Comparison of ENCODE assay signal across 27 mouse cellular contexts in genomic region chrX:71995972-71996371, GRCm38 (mm10). TPM values are rescaled to one million over a fixed set of nuclear protein-coding genes. Genes with fewer than 3 reads are reported as not detected.
DNase-seq lines count a peak whose midpoint lies in the region; ATAC-seq and TF ChIP-seq lines count a peak whose summit lies in the region.
"Had no signal": no experiment of that assay in that cellular context is flagged by ENCODE, and none has a peak within 500 bp of the region (broad histone marks: within the 10 kb centered on the region; RNA-seq: fewer than 3 reads in every experiment).

No protein-coding gene starts in this region.

- no peak for TF ChIP-seq CTCF in lung, postnatal 0 days (IDR thresholded peaks at IDR 0.05)

- H3K27me3 ChIP-seq in lung, postnatal 0 days (replicated peaks; ENCODE audit: insufficient read depth, low read length), result no peaks in the 10 kb centered on the region
- H3K27me3 ChIP-seq: forebrain, embryonic 13.5 days; forebrain, embryonic 15.5 days had no signal

- no peaks in the 10 kb centered on the region for H3K36me3 ChIP-seq in lung, postnatal 0 days (ENCODE audit: insufficient read depth, low read length)
- H3K36me3 ChIP-seq: embryonic facial prominence, embryonic 10.5 days; embryonic facial prominence, embryonic 12.5 days; forebrain, embryonic 15.5 days had no signal

- H3K4me3 ChIP-seq in lung, postnatal 0 days (ENCODE audit: low read depth, low read length), result no peak overlapping the region
- H3K4me3 ChIP-seq: embryonic facial prominence, embryonic 10.5 days; embryonic facial prominence, embryonic 12.5 days; forebrain, embryonic 13.5 days; forebrain, embryonic 15.5 days had no signal

- peak; percentile 68 for ATAC-seq in lung, postnatal 0 days
- ATAC-seq: activated CD4-positive, CD25-positive, alpha-beta regulatory T cell, adult 4 months; forebrain, embryonic 13.5 days; forebrain, embryonic 15.5 days; forebrain, postnatal 0 days; Patski had no signal

- H3K4me1 ChIP-seq in lung, postnatal 0 days (ENCODE audit: insufficient read depth, low read depth, low read length), result no peaks in the 10 kb centered on the region
- H3K4me1 ChIP-seq: embryonic facial prominence, embryonic 10.5 days; embryonic facial prominence, embryonic 12.5 days; forebrain, embryonic 13.5 days; forebrain, embryonic 15.5 days had no signal

- H3K9me3 ChIP-seq in lung, postnatal 0 days (ENCODE audit: low read length), result no peaks in the 10 kb centered on the region
- H3K9me3 ChIP-seq: embryonic facial prominence, embryonic 10.5 days; embryonic facial prominence, embryonic 12.5 days; forebrain, embryonic 13.5 days; forebrain, embryonic 15.5 days had no signal

- peak; percentile 82 for TF ChIP-seq EP300 in lung, postnatal 0 days (IDR thresholded peaks at IDR 0.05)

- WGBS in lung, postnatal 0 days, result 30% methylated on average over 1 of the region's 1 CpGs

- no peak overlapping the region for H3K27ac ChIP-seq in lung, postnatal 0 days (ENCODE audit: low read length)
- H3K27ac ChIP-seq: embryonic facial prominence, embryonic 10.5 days; embryonic facial prominence, embryonic 12.5 days; forebrain, embryonic 13.5 days; forebrain, embryonic 15.5 days had no signal

- H3K4me2 ChIP-seq in lung, postnatal 0 days (replicated peaks; ENCODE audit: low read depth, low read length), result no peak overlapping the region
- H3K4me2 ChIP-seq: embryonic facial prominence, embryonic 12.5 days; forebrain, embryonic 13.5 days; forebrain, embryonic 15.5 days had no signal

- peak; percentile 78 for DNase-seq in lung, postnatal 0 days (ENCODE audit: low spot score)
- no peak for DNase-seq in lung, postnatal 4 days
- peak; percentile 30 for DNase-seq in lung, postnatal 36 days
- no peak for DNase-seq in lung, postnatal 14 days
- DNase-seq in adipocyte (ENCODE audit: low spot score), result peak; percentile 34
- no peak for DNase-seq in left cerebral cortex, postnatal 36 days (ENCODE audit: low spot score in 2 of 2)
- DNase-seq: adrenal gland, adult 2 months; adrenal gland, postnatal 10 days; adrenal gland, postnatal 25 days; cerebellum, adult 11 months; cerebellum, adult 18-20 months; cerebellum, adult 8-10 months; cerebellum, adult 9-11 months; cerebellum, postnatal 14 days; cerebellum, postnatal 36 days; forebrain, postnatal 0 days had no signal

- no peak overlapping the region for H3K9ac ChIP-seq in lung, postnatal 0 days (replicated peaks; ENCODE audit: low read depth)
- H3K9ac ChIP-seq: embryonic facial prominence, embryonic 12.5 days; forebrain, embryonic 13.5 days; forebrain, embryonic 15.5 days; forebrain, postnatal 0 days had no signal

- intact Hi-C loops in left cerebral cortex, postnatal 36 days (cut with DNase I), result no loop called here

RNA-seq across cellular contexts. Expression of gene Cnga2, which starts 4.3 kb away (rescaled TPM):
- polyA plus RNA-seq in lung, postnatal 0 days (2015; fragmentation: Nextera tagmentation; extraction: Ambion mirVana), result 0.80 and 0.91 TPM in 2 replicates
- 1 to 10 TPM in 1 of 2 experiments, not detected in 1; 1.4 TPM for total RNA-seq in left cerebral cortex, postnatal 36 days (2021)
- total RNA-seq: adrenal gland, adult 2 months; ES-E14; MEL had no signal
- polyA plus RNA-seq: activated CD4-positive, CD25-positive, alpha-beta regulatory T cell, adult 4 months; adrenal gland, adult 2 months; C2C12; embryonic facial prominence, embryonic 10.5 days; forebrain, embryonic 11.5 days; Patski had no signal

RNA-seq across cellular contexts. Expression of gene Fate1, which starts 23.2 kb away (rescaled TPM):
- polyA plus RNA-seq in lung, postnatal 0 days (2015; fragmentation: Nextera tagmentation; extraction: Ambion mirVana), result 0.19 and 0.26 TPM in 2 replicates
- total RNA-seq in left cerebral cortex, postnatal 36 days (2021), result under 1 TPM in 1 of 2 experiments, not detected in 1; 0.48 TPM
- total RNA-seq: adrenal gland, adult 2 months; adrenal gland, postnatal 25 days; ES-E14; MEL had no signal
- polyA plus RNA-seq: activated CD4-positive, CD25-positive, alpha-beta regulatory T cell, adult 4 months; C2C12; embryonic facial prominence, embryonic 10.5 days; embryonic facial prominence, embryonic 12.5 days; embryonic facial prominence, embryonic 14.5 days; forebrain, embryonic 11.5 days; forebrain, embryonic 13.5 days; forebrain, embryonic 15.5 days; forebrain, postnatal 0 days; Patski had no signal

RNA-seq across cellular contexts. Expression of gene Prrg3, which starts 33.5 kb away (rescaled TPM):
- 12.9 and 16.2 TPM in 2 replicates for polyA plus RNA-seq in lung, postnatal 0 days (2015; fragmentation: Nextera tagmentation; extraction: Ambion mirVana)
- 10 to 100 TPM; 34.9 to 35.1 TPM for total RNA-seq in left cerebral cortex, postnatal 36 days (2021)
- total RNA-seq: MEL had no signal
- polyA plus RNA-seq: activated CD4-positive, CD25-positive, alpha-beta regulatory T cell, adult 4 months; C2C12 had no signal

Comparison
In these comparisons a context has a peak if more than half of its experiments do, and no peak if none do; other contexts are left out.
1. DNase-seq: peak in lung, postnatal 0 days (single experiment), lung, postnatal 36 days (single experiment) and adipocyte (single experiment); none in lung, postnatal 4 days (0 of 2), lung, postnatal 14 days (single experiment) and left cerebral cortex, postnatal 36 days (0 of 2).